Mouse (Mus musculus): ENCODE measurements around the gene Mgrn1.

DNA sequence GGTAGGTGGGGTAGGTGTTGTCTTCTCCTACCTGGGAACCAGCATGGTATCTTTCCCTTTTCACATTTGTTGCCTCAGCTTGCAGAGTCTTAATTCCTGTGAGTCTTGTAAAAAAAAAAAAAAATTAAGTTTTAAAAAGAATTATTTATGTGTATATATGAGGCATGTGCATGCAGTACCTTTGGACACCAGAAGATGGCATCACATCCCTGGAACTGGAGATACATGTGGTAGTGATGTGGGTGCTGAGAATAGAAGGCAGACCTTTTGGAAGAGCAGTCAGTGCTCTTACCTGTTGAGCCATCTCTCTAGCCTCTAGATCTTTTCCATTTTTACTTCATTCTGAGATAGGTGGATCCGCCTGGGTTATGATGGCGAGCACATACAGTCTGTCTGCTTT, 23.7 kb downstream of the Mgrn1 start:
- TF ChIP-seq CTCF (IDR thresholded peaks at IDR 0.05; ENCODE audit: low read depth, low read length) (no peak), POLR2A (IDR thresholded peaks at IDR 0.05; ENCODE audit: borderline replicate concordance, low read depth, low read length) (no peak)

Data from bone marrow macrophage, adult 2 months (primary cell).